Mouse (Mus musculus) CD4-positive, CD25-positive, alpha-beta regulatory T cell, adult 4 months (primary cell): ENCODE data around the gene Fam216b. TPM values are rescaled to one million over a fixed set of nuclear protein-coding genes. Genes with fewer than 3 reads are reported as not detected.

Source experiments
- ATAC-seq: one replicate; pipeline ENCODE4 v1.8.0; 2017
- polyA plus RNA-seq, 2 experiments: library from polyadenylated mRNA; unstranded; fragments of 100-300 nt; shearing (Covaris generic); gene quantifications; one replicate each; pipeline ENCODE4 v1.2.1; 2017

The Fam216b gene
- not detected for polyA plus RNA-seq

GRCm38 (mm10) chr14:78088907-78089306 is at the start of gene Fam216b:
Fam216b (minus strand) TSS chr14:78089007.
- ATAC-seq = no peak

- no peak for ATAC-seq
These were observed 43.7 kb upstream of the Fam216b start for GRCm38 (mm10) chr14:78132368-78133052.

- ATAC-seq = no peak
These were observed 37.9 kb upstream of the Fam216b start for GRCm38 (mm10) chr14:78126670-78127069.

- no peak for ATAC-seq
These were observed 31.5 kb upstream of the Fam216b start for GRCm38 (mm10) chr14:78120286-78120685.

- no peak for ATAC-seq
These were observed 30.8 kb upstream of the Fam216b start for GRCm38 (mm10) chr14:78119449-78120200.

GRCm38 (mm10) chr14:78117671-78118070 is 28.9 kb upstream of the Fam216b start:
- ATAC-seq = no peak

GRCm38 (mm10) chr14:78117268-78117667 is 28.5 kb upstream of the Fam216b start:
- no peak for ATAC-seq

GRCm38 (mm10) chr14:78112466-78112865 is 23.7 kb upstream of the Fam216b start:
- no peak for ATAC-seq

- ATAC-seq = no peak
These were observed 22.1 kb upstream of the Fam216b start for GRCm38 (mm10) chr14:78110871-78111270.

- no peak for ATAC-seq
These were observed 20.6 kb upstream of the Fam216b start for GRCm38 (mm10) chr14:78109419-78109818.

- no peak for ATAC-seq
These were observed 19.6 kb upstream of the Fam216b start for GRCm38 (mm10) chr14:78108388-78108787.

GRCm38 (mm10) chr14:78089591-78089990 is 784 bp upstream of the Fam216b start:
- ATAC-seq = no peak

- no peak for ATAC-seq
These were observed 5.3 kb downstream of the Fam216b start for GRCm38 (mm10) chr14:78083465-78083864.

GRCm38 (mm10) chr14:78077508-78077907 is 11.3 kb downstream of the Fam216b start:
- ATAC-seq = no peak

- no peak for ATAC-seq
These were observed 22.7 kb downstream of the Fam216b start for GRCm38 (mm10) chr14:78065938-78066710.

- no peak for ATAC-seq
These were observed 26.3 kb downstream of the Fam216b start for GRCm38 (mm10) chr14:78062484-78062883.

GRCm38 (mm10) chr14:78060609-78060951 is 28.2 kb downstream of the Fam216b start:
- no peak for ATAC-seq

- ATAC-seq = no peak
These were observed 28.8 kb downstream of the Fam216b start for GRCm38 (mm10) chr14:78059878-78060608.

- ATAC-seq = no peak
These were observed 31.4 kb downstream of the Fam216b start for GRCm38 (mm10) chr14:78057362-78057761.

- no peak for ATAC-seq
These were observed 32.4 kb downstream of the Fam216b start for GRCm38 (mm10) chr14:78056371-78056770.

- no peak for ATAC-seq
These were observed 40.1 kb downstream of the Fam216b start for GRCm38 (mm10) chr14:78048674-78049073.

- ATAC-seq = no peak
These were observed 40.5 kb downstream of the Fam216b start for GRCm38 (mm10) chr14:78048258-78048657.

- no peak for ATAC-seq
These were observed 45.7 kb downstream of the Fam216b start for GRCm38 (mm10) chr14:78043079-78043478.
